Mouse (Mus musculus) liver, embryonic 15.5 days (tissue): ENCODE measurements around the gene Vps72. TPM values are rescaled to one million over a fixed set of nuclear protein-coding genes. Genes with fewer than 3 reads are reported as not detected.
"Not testable (repeated sequence)": the region's sequence is repeated elsewhere in the genome, so short reads cannot be mapped to it uniquely, and the experiment has no call there.

ENCODE experiments used
- ATAC-seq: fragments of 200-750 bp; cut with Nextera tagmentation; 2 replicates; pipeline ENCODE4 v1.8.0; 2017; ENCODE audit warnings: moderate number of reproducible peaks, mild to moderate bottlenecking, moderate library complexity; ENCODE audit not compliant: insufficient read depth
- H3K27ac ChIP-seq: fragments of 300-500 bp; sonication (generic); replicated peaks from 2 replicates; pipeline ENCODE4 v1.5.1; 2015; ENCODE audit warnings: mild to moderate bottlenecking, inconsistent platforms
- H3K27me3 ChIP-seq: fragments of 300-500 bp; sonication (generic); 2 replicates; pipeline ENCODE4 v1.6.1; 2015; ENCODE audit warnings: mild to moderate bottlenecking, inconsistent platforms
- H3K36me3 ChIP-seq: fragments of 300-500 bp; sonication (generic); replicated peaks from 2 replicates; pipeline ENCODE4 v1.6.1; 2015; ENCODE audit warnings: moderate library complexity, mild to moderate bottlenecking, inconsistent platforms
- H3K4me1 ChIP-seq: fragments of 300-500 bp; sonication (generic); replicated peaks from 2 replicates; pipeline ENCODE4 v1.6.1; 2015; ENCODE audit warnings: inconsistent platforms
- H3K4me2 ChIP-seq: fragments of 300-500 bp; sonication (generic); 2 replicates; pipeline ENCODE4 v1.6.1; 2015; ENCODE audit warnings: moderate library complexity, mild to moderate bottlenecking, inconsistent platforms
- H3K4me3 ChIP-seq: fragments of 300-500 bp; sonication (generic); replicated peaks from 2 replicates; pipeline ENCODE4 v1.5.1; 2015; ENCODE audit warnings: mild to moderate bottlenecking, inconsistent platforms
- H3K9ac ChIP-seq: fragments of 300-500 bp; sonication (generic); 2 replicates; pipeline ENCODE4 v1.6.1; 2015; ENCODE audit warnings: moderate library complexity, mild to moderate bottlenecking, inconsistent platforms
- H3K9me3 ChIP-seq: fragments of 300-500 bp; sonication (generic); replicated peaks from 2 replicates; pipeline ENCODE4 v1.6.1; 2016; ENCODE audit warnings: inconsistent platforms
- WGBS: fragments of 180-500 bp; shearing (Covaris S2); methylation state at CpG from one replicate; pipeline ENCODE4 v1.1.7; 2015; ENCODE audit warnings: mixed read lengths; ENCODE audit not compliant: insufficient replicate concordance; 5-methylcytosine and 5-hydroxymethylcytosine counted together
- polyA plus RNA-seq: library from polyadenylated mRNA; unstranded; fragments of >200 nt; fragmentation: Nextera tagmentation; extraction: Ambion mirVana; gene quantifications from 2 replicates; pipeline ENCODE4 v1.2.1, GENCODE M21; 2015

The Vps72 gene
- polyA plus RNA-seq, 1 experiment from 2014 or later: 31.4 TPM

- Histone ChIP-seq H3K27me3 (no peaks in the 10 kb centered on the region), H3K9ac (peak within 1 kb of the TSS; percentile 95), H3K4me3 (peak within 1 kb of the TSS; percentile 95), H3K36me3 (0 out of 2 replicates have a peak, but pooled peaks cover 10% of the 10 kb centered on the region), H3K27ac (peak within 1 kb of the TSS; percentile 89), H3K4me2 (peak within 1 kb of the TSS; percentile 77), H3K9me3 (no peaks in the 10 kb centered on the region), H3K4me1 (peaks cover 66% of the 10 kb centered on the region)
- under 1% methylated on average over 51 of the region's 51 CpGs for WGBS
- peak; percentile 83 for ATAC-seq
These were observed 4.3 kb upstream of the Vps72 start, which contains the start of gene Pip5k1a for GRCm38 (mm10) chr3:95106338-95107117. Pip5k1a (minus strand) TSS chr3:95106930.

GRCm38 (mm10) chr3:95107308-95107707 is 3.5 kb upstream of the Vps72 start:
- peak overlapping the region; percentile 67 for H3K27ac ChIP-seq
- H3K36me3 ChIP-seq, ATAC-seq, H3K27me3 ChIP-seq, H3K9me3 ChIP-seq: not testable (repeated sequence)
- H3K4me2 ChIP-seq: peak overlapping the region; percentile 77
- peak overlapping the region; percentile 42; the same call in 1 of the 2 replicates for H3K9ac ChIP-seq
- peak overlapping the region; percentile 95 for H3K4me3 ChIP-seq
- peaks cover 64% of the 10 kb centered on the region for H3K4me1 ChIP-seq

GRCm38 (mm10) chr3:95107898-95108297 is 2.9 kb upstream of the Vps72 start:
- Histone ChIP-seq H3K9ac (no peak overlapping the region), H3K4me1 (peaks cover 66% of the 10 kb centered on the region), H3K27ac (peak overlapping the region; percentile 30; the same call in 1 of the 2 replicates), H3K27me3 (no peaks in the 10 kb centered on the region), H3K4me3 (no peak overlapping the region), H3K36me3 (no peaks in the 10 kb centered on the region), H3K9me3 (no peaks in the 10 kb centered on the region), H3K4me2 (no peak overlapping the region)
- 51% methylated on average over 2 of the region's 2 CpGs for WGBS
- no peak for ATAC-seq

- no peaks in the 10 kb centered on the region for H3K9me3 ChIP-seq
- WGBS: 100% methylated on average over 1 of the region's 1 CpGs
- H3K27ac ChIP-seq: 0 out of 2 replicates have a peak overlapping the region, but pooled peaks have one; percentile 9
- H3K9ac ChIP-seq: no peak overlapping the region
- H3K4me2 ChIP-seq: peak overlapping the region; percentile 66
- H3K4me1 ChIP-seq: peaks cover 46% of the 10 kb centered on the region
- H3K36me3 ChIP-seq: peaks cover 16% of the 10 kb centered on the region
- no peak for ATAC-seq
- peak overlapping the region; percentile 71; the same call in 1 of the 2 replicates for H3K4me3 ChIP-seq
- H3K27me3 ChIP-seq: no peaks in the 10 kb centered on the region
These were observed 1.9 kb downstream of the Vps72 start for GRCm38 (mm10) chr3:95112760-95113159.

- WGBS: 70% methylated on average over 2 of the region's 2 CpGs
- no peak overlapping the region for H3K27ac ChIP-seq
- H3K9me3 ChIP-seq: no peaks in the 10 kb centered on the region
- H3K4me3 ChIP-seq: no peak overlapping the region
- H3K27me3 ChIP-seq: no peaks in the 10 kb centered on the region
- no peak overlapping the region for H3K9ac ChIP-seq
- ATAC-seq: no peak
- peaks cover 10% of the 10 kb centered on the region for H3K4me1 ChIP-seq
- H3K4me2 ChIP-seq: no peak overlapping the region
- H3K36me3 ChIP-seq: peaks cover 62% of the 10 kb centered on the region
These were observed 6.9 kb downstream of the Vps72 start for GRCm38 (mm10) chr3:95117751-95118150.

- 49% methylated on average over 6 of the region's 6 CpGs for WGBS
- H3K9ac ChIP-seq: no peak overlapping the region
- no peaks in the 10 kb centered on the region for H3K9me3 ChIP-seq
- H3K4me3 ChIP-seq: no peak overlapping the region
- H3K4me2 ChIP-seq: no peak overlapping the region
- no peak overlapping the region for H3K27ac ChIP-seq
- H3K36me3 ChIP-seq: peaks cover 46% of the 10 kb centered on the region
- no peaks in the 10 kb centered on the region for H3K27me3 ChIP-seq
- H3K4me1 ChIP-seq: peaks cover 7% of the 10 kb centered on the region; the same call in 1 of the 2 replicates
- ATAC-seq: peak; percentile 44; the same call in 1 of the 2 replicates
These were observed 10.8 kb downstream of the Vps72 start for GRCm38 (mm10) chr3:95121580-95121979.

- WGBS: 52% methylated on average over 6 of the region's 6 CpGs
- Histone ChIP-seq H3K27ac (no peak within 1 kb of the TSS; the same call in 1 of the 2 replicates), H3K4me2 (no peak within 1 kb of the TSS), H3K36me3 (peaks cover 39% of the 10 kb centered on the region), H3K4me1 (peaks cover 7% of the 10 kb centered on the region; the same call in 1 of the 2 replicates), H3K9me3 (no peaks in the 10 kb centered on the region), H3K4me3 (no peak within 1 kb of the TSS), H3K9ac (no peak within 1 kb of the TSS), H3K27me3 (no peaks in the 10 kb centered on the region)
- no peak for ATAC-seq
These were observed 13.4 kb downstream of the Vps72 start, which contains the start of gene Tmod4 for GRCm38 (mm10) chr3:95124246-95124645. Tmod4 (plus strand) TSS chr3:95124476.

GRCm38 (mm10) chr3:95124972-95125371 is 14.2 kb downstream of the Vps72 start:
- Histone ChIP-seq H3K9me3 (no peaks in the 10 kb centered on the region), H3K4me2 (no peak overlapping the region), H3K27me3 (no peaks in the 10 kb centered on the region), H3K4me3 (no peak overlapping the region), H3K4me1 (peaks cover 7% of the 10 kb centered on the region; the same call in 1 of the 2 replicates), H3K36me3 (peaks cover 39% of the 10 kb centered on the region), H3K27ac (no peak overlapping the region; the same call in 1 of the 2 replicates), H3K9ac (no peak overlapping the region)
- no peak for ATAC-seq
- 53% methylated on average over 5 of the region's 5 CpGs for WGBS

- no peak overlapping the region for H3K27ac ChIP-seq
- no peaks in the 10 kb centered on the region for H3K27me3 ChIP-seq
- ATAC-seq: no peak
- H3K9me3 ChIP-seq: no peaks in the 10 kb centered on the region
- peaks cover 24% of the 10 kb centered on the region for H3K36me3 ChIP-seq
- H3K4me1 ChIP-seq: peaks cover 14% of the 10 kb centered on the region
- no peak overlapping the region for H3K4me2 ChIP-seq
- H3K4me3 ChIP-seq: no peak overlapping the region
- H3K9ac ChIP-seq: no peak overlapping the region
- WGBS: 80% methylated on average over 6 of the region's 6 CpGs
These were observed 18.4 kb downstream of the Vps72 start for GRCm38 (mm10) chr3:95129226-95129651.

- H3K4me3 ChIP-seq: no peak overlapping the region
- 78% methylated on average over 5 of the region's 5 CpGs for WGBS
- no peak for ATAC-seq
- H3K9me3 ChIP-seq: no peaks in the 10 kb centered on the region
- peaks cover 24% of the 10 kb centered on the region for H3K36me3 ChIP-seq
- no peak overlapping the region for H3K9ac ChIP-seq
- no peaks in the 10 kb centered on the region for H3K27me3 ChIP-seq
- H3K4me2 ChIP-seq: no peak overlapping the region
- no peak overlapping the region for H3K27ac ChIP-seq
- H3K4me1 ChIP-seq: peaks cover 14% of the 10 kb centered on the region
These were observed 19.3 kb downstream of the Vps72 start for GRCm38 (mm10) chr3:95130081-95130480.

- H3K27ac ChIP-seq, H3K9ac ChIP-seq: not testable (repeated sequence)
- WGBS: 66% methylated on average over 2 of the region's 2 CpGs
These were observed 21.6 kb downstream of the Vps72 start for GRCm38 (mm10) chr3:95132389-95132788.

More at GRCm38 (mm10) chr3:95132389-95132788, 21.6 kb downstream of the Vps72 start:
- not testable (repeated sequence) for H3K4me2 ChIP-seq, H3K9me3 ChIP-seq, ATAC-seq, H3K27me3 ChIP-seq
- Histone ChIP-seq H3K4me3 (peak overlapping the region; percentile 71), H3K36me3 (peaks cover 24% of the 10 kb centered on the region), H3K4me1 (peaks cover 31% of the 10 kb centered on the region)
